Mouse (Mus musculus) heart, embryonic 12.5 days (tissue): Measurements from ENCODE around the gene Gli1. TPM values are rescaled to one million over a fixed set of nuclear protein-coding genes. Genes with fewer than 3 reads are reported as not detected.
A peak's percentile ranks its signal among the peaks of the same experiment; 100 is the strongest.

ENCODE experiments used
- ATAC-seq: fragments of 200-750 bp; cut with Nextera tagmentation; 2 replicates; pipeline ENCODE4 v1.8.0; 2017; ENCODE audit warnings: moderate TSS enrichment, moderate library complexity; ENCODE audit not compliant: insufficient number of reproducible peaks, low FRiP score
- H3K27ac ChIP-seq: fragments of 300-500 bp; sonication (generic); 2 replicates; pipeline ENCODE4 v1.5.1; 2016; ENCODE audit warnings: mild to moderate bottlenecking, moderate library complexity; ENCODE audit not compliant: poor library complexity, severe bottlenecking
- H3K27me3 ChIP-seq: fragments of 300-500 bp; sonication (generic); replicated peaks from 2 replicates; pipeline ENCODE4 v1.6.1; 2016; ENCODE audit warnings: mild to moderate bottlenecking, moderate library complexity
- H3K36me3 ChIP-seq: fragments of 300-500 bp; sonication (generic); 2 replicates; pipeline ENCODE4 v1.6.1; 2016; ENCODE audit warnings: mild to moderate bottlenecking, moderate library complexity
- H3K4me1 ChIP-seq: fragments of 300-500 bp; sonication (generic); replicated peaks from 2 replicates; pipeline ENCODE4 v1.6.1; 2016; ENCODE audit warnings: mild to moderate bottlenecking
- H3K4me2 ChIP-seq: fragments of 300-500 bp; sonication (generic); 2 replicates; pipeline ENCODE4 v1.6.1; 2016; ENCODE audit warnings: mild to moderate bottlenecking, moderate library complexity
- H3K4me3 ChIP-seq: fragments of 300-500 bp; sonication (generic); 2 replicates; pipeline ENCODE4 v1.5.1; 2016; ENCODE audit warnings: mild to moderate bottlenecking
- H3K9ac ChIP-seq: fragments of 300-500 bp; sonication (generic); 2 replicates; pipeline ENCODE4 v1.6.1; 2016; ENCODE audit warnings: mild to moderate bottlenecking, moderate library complexity
- H3K9me3 ChIP-seq: fragments of 300-500 bp; sonication (generic); replicated peaks from 2 replicates; pipeline ENCODE4 v1.6.1; 2016; ENCODE audit warnings: mild to moderate bottlenecking, moderate library complexity
- WGBS: fragments of 180-500 bp; shearing (Covaris S2); methylation state at CpG from one replicate; pipeline ENCODE4 v1.1.7; 2016; 5-methylcytosine and 5-hydroxymethylcytosine counted together
- polyA plus RNA-seq: library from polyadenylated mRNA; unstranded; fragments of >200 nt; fragmentation: Nextera tagmentation; extraction: Ambion mirVana; gene quantifications from 2 replicates; pipeline ENCODE4 v1.2.1, GENCODE M21; 2016

Gene Gli1
- 0.31 and 0.41 TPM in 2 replicates for polyA plus RNA-seq

GRCm38 (mm10) chr10:127341891-127342639 lies at the start of gene Gli1:
TSS of gene Gli1 (minus strand) at chr10:127341974.
- H3K9me3 ChIP-seq: no peaks in the 10 kb centered on the region
- peak within 1 kb of the TSS; percentile 64; the same call in 1 of the 2 replicates for H3K9ac ChIP-seq
- no peak; the same call in 1 of the 2 replicates for ATAC-seq
- H3K27ac ChIP-seq: no peak within 1 kb of the TSS
- H3K4me3 ChIP-seq: peak within 1 kb of the TSS; percentile 48
- peak within 1 kb of the TSS; percentile 92 for H3K4me2 ChIP-seq
- H3K4me1 ChIP-seq: peaks cover 32% of the 10 kb centered on the region
- H3K36me3 ChIP-seq: no peaks in the 10 kb centered on the region
- WGBS: under 1% methylated on average over 29 of the region's 29 CpGs
- H3K27me3 ChIP-seq: peaks cover 43% of the 10 kb centered on the region

DNA sequence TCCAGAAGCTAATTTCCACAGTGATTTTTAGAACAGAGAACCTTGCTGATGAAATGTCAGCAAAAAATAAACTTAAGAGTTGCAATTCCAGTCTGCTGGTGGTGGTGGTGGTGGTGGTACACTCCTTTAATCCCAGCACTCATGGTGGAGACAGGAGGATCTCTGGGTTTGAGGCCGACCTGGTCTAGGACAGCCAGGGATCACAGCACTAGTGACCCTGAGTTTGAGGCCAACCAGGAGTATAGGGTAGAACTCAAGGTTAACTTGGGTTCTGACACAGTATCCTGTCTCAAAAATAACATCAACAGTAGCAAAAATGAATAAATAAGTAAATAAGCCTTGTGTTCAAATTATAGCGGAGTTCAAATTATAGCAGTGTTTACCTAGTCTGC lies 40.0 kb upstream of the Gli1 start:
- H3K27me3 ChIP-seq: no peaks in the 10 kb centered on the region
- H3K4me2 ChIP-seq: peak overlapping the region; percentile 73
- WGBS: 48% methylated on average over 2 of the region's 2 CpGs
- H3K9me3 ChIP-seq: no peaks in the 10 kb centered on the region
- H3K9ac ChIP-seq: peak overlapping the region; percentile 83; the same call in 1 of the 2 replicates
- H3K4me1 ChIP-seq: peaks cover 20% of the 10 kb centered on the region
- no peaks in the 10 kb centered on the region for H3K36me3 ChIP-seq
- peak overlapping the region; percentile 93 for H3K27ac ChIP-seq
- ATAC-seq: no peak
- H3K4me3 ChIP-seq: peak overlapping the region; percentile 64

GRCm38 (mm10) chr10:127380767-127381742 lies 39.3 kb upstream of the Gli1 start:
- Histone ChIP-seq H3K4me1 (peaks cover 20% of the 10 kb centered on the region), H3K4me2 (peak overlapping the region; percentile 76), H3K9me3 (no peaks in the 10 kb centered on the region), H3K27me3 (no peaks in the 10 kb centered on the region), H3K27ac (peak overlapping the region; percentile 93), H3K9ac (peak overlapping the region; percentile 83), H3K36me3 (no peaks in the 10 kb centered on the region), H3K4me3 (peak overlapping the region; percentile 64)
- 14% methylated on average over 78 of the region's 79 CpGs for WGBS
- peak; percentile 89 for ATAC-seq

DNA sequence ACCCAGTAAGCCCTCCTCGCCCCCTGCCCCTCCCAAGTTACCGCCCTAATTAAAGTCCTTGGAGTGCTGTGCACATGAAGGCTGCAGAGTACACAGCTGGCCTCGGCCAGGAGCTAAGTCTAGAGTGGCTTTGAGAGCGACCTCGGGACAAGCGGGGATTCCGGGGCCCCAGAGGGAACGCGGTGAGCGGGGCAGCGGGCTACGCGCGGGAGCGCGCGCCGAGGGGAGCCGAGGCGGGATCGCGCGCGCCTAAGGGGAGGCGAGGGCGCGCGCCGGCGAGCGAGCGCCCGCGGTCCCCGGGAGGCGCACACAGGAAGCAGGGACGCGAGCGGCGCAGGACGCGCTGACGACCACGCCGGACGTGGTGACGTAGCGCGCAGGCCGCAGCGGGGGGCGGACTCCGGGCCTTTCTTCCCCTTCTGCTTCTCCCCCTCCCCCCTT lies 38.5 kb upstream of the Gli1 start, which contains the start of gene R3hdm2:
Gene R3hdm2 (plus strand): TSS at position 77 of the 441 bp plus-strand sequence.
- H3K36me3 ChIP-seq: no peaks in the 10 kb centered on the region
- WGBS: under 1% methylated on average over 53 of the region's 53 CpGs
- H3K9me3 ChIP-seq: 0 out of 2 replicates have a peak, but pooled peaks cover 2% of the 10 kb centered on the region
- ATAC-seq: peak; percentile 96
- H3K4me2 ChIP-seq: peak within 1 kb of the TSS; percentile 76
- no peaks in the 10 kb centered on the region for H3K27me3 ChIP-seq
- H3K9ac ChIP-seq: peak within 1 kb of the TSS; percentile 83
- peaks cover 16% of the 10 kb centered on the region for H3K4me1 ChIP-seq
- H3K4me3 ChIP-seq: peak within 1 kb of the TSS; percentile 64
- H3K27ac ChIP-seq: peak within 1 kb of the TSS; percentile 93

DNA sequence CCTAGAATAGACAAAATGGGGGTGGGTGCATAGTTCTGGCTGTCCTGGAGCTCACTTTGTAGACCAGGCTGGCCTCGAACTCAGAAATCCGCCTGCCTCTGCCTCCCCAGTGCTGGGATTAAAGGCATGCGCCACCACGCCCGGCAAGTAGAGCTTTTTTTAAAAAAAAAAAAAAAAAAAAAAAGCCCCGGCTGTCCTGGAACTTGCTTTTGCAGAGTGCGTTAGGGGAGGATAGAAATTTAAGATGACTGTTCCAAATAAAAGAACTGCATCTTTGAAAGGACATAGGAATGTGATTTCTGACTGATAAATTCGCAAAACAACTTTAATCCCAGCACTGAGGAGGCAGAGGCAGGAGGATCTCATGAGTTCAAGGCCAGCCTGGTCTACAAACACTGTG lies 37.9 kb upstream of the Gli1 start:
- no peaks in the 10 kb centered on the region for H3K27me3 ChIP-seq
- peak overlapping the region; percentile 64 for H3K4me3 ChIP-seq
- no peaks in the 10 kb centered on the region for H3K36me3 ChIP-seq
- H3K9me3 ChIP-seq: 0 out of 2 replicates have a peak, but pooled peaks cover 2% of the 10 kb centered on the region
- 79% methylated on average over 8 of the region's 8 CpGs for WGBS
- H3K27ac ChIP-seq: peak overlapping the region; percentile 93
- no peak for ATAC-seq
- H3K4me1 ChIP-seq: peaks cover 12% of the 10 kb centered on the region
- H3K4me2 ChIP-seq: peak overlapping the region; percentile 76
- H3K9ac ChIP-seq: no peak overlapping the region; the same call in 1 of the 2 replicates

GRCm38 (mm10) chr10:127377700-127378099 lies 35.9 kb upstream of the Gli1 start:
- Histone ChIP-seq H3K4me1 (peaks cover 7% of the 10 kb centered on the region), H3K9me3 (0 out of 2 replicates have a peak, but pooled peaks cover 2% of the 10 kb centered on the region), H3K4me2 (no peak overlapping the region), H3K27me3 (no peaks in the 10 kb centered on the region), H3K27ac (no peak overlapping the region), H3K4me3 (no peak overlapping the region), H3K9ac (no peak overlapping the region), H3K36me3 (no peaks in the 10 kb centered on the region)
- 66% methylated on average over 3 of the region's 3 CpGs for WGBS
- no peak for ATAC-seq

DNA sequence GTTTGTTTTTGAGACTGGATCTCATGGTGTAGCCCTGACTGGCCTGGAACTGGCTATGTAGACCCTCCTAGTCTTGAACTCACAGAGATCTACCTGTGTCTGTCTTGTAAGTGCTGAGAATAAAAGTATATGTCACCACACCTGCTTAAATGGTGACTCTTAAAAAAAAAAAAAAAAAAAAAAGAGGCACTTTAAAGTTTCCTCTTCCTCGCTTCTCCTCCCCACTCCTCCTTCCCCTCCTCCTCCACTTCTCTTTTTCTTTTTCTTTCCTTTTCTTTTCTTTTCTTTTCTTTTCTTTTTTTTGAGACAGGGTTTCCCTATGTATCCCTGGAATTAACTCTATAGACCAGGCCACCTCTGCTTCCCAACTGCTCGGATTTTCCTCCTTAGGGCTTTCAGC lies 29.2 kb upstream of the Gli1 start:
- Histone ChIP-seq H3K9me3 (0 out of 2 replicates have a peak, but pooled peaks cover 2% of the 10 kb centered on the region), H3K9ac (no peak overlapping the region), H3K4me1 (no peaks in the 10 kb centered on the region), H3K4me3 (no peak overlapping the region), H3K27me3 (no peaks in the 10 kb centered on the region), H3K27ac (no peak overlapping the region), H3K4me2 (no peak overlapping the region), H3K36me3 (no peaks in the 10 kb centered on the region)
- no peak for ATAC-seq
- 65% methylated on average over 2 of the region's 2 CpGs for WGBS

- WGBS: 68% methylated on average over 22 of the region's 22 CpGs
- Histone ChIP-seq H3K27me3 (no peaks in the 10 kb centered on the region), H3K9me3 (no peaks in the 10 kb centered on the region), H3K4me1 (no peaks in the 10 kb centered on the region), H3K4me2 (no peak within 1 kb of the TSS), H3K36me3 (no peaks in the 10 kb centered on the region), H3K27ac (no peak within 1 kb of the TSS), H3K4me3 (no peak within 1 kb of the TSS), H3K9ac (no peak within 1 kb of the TSS)
- ATAC-seq: no peak
Observed at GRCm38 (mm10) chr10:127369834-127370820, 28.4 kb upstream of the Gli1 start, which contains the start of gene Inhbc. TSS of gene Inhbc (minus strand) at chr10:127370431.

- no peak overlapping the region for H3K4me2 ChIP-seq
- H3K36me3 ChIP-seq: no peaks in the 10 kb centered on the region
- WGBS: 82% methylated on average over 2 of the region's 2 CpGs
- H3K27me3 ChIP-seq: no peaks in the 10 kb centered on the region
- no peak overlapping the region for H3K4me3 ChIP-seq
- H3K4me1 ChIP-seq: no peaks in the 10 kb centered on the region
- H3K27ac ChIP-seq: no peak overlapping the region
- ATAC-seq: no peak
- no peak overlapping the region for H3K9ac ChIP-seq
- no peaks in the 10 kb centered on the region for H3K9me3 ChIP-seq
Observed at GRCm38 (mm10) chr10:127368273-127368672, 26.5 kb upstream of the Gli1 start.

GRCm38 (mm10) chr10:127367116-127367515 lies 25.3 kb upstream of the Gli1 start:
- no peaks in the 10 kb centered on the region for H3K27me3 ChIP-seq
- ATAC-seq: no peak
- 64% methylated on average over 5 of the region's 5 CpGs for WGBS

More at GRCm38 (mm10) chr10:127367116-127367515, 25.3 kb upstream of the Gli1 start:
- H3K4me2 ChIP-seq: no peak overlapping the region
- no peak overlapping the region for H3K27ac ChIP-seq
- H3K4me3 ChIP-seq: no peak overlapping the region
- peaks cover 3% of the 10 kb centered on the region; the same call in 1 of the 2 replicates for H3K9me3 ChIP-seq
- H3K9ac ChIP-seq: no peak overlapping the region
- no peaks in the 10 kb centered on the region for H3K4me1 ChIP-seq
- no peaks in the 10 kb centered on the region for H3K36me3 ChIP-seq
